Mouse (Mus musculus) cerebellum, postnatal 4 days (tissue): ENCODE results near the gene Gtf2h5.

Source experiments
- DNase-seq, 2 experiments: peaks; one replicate each; pipeline ENCODE4 v3.0.0; 2022; ENCODE audit warnings: low spot score in 2 of 2, mixed read lengths in 1 of 2

Gene Gtf2h5

DNA sequence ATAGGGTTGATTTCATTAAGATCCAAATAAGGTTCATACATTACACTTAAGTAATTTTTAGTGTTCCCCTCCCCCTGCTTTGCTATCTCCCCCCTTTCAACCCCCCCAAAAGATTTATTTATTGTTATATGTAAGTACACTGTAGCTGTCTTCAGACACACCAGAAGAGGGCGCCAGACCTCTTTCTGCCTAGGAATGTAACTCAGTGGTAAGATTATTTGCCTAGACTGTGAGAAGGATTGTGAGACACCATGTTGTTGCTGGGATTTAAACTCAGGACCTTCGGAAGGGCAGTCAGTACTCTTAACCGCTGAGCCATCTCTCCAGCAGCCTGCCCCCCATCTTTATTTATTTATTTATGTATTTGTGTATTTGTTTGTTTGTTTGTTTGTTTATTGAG, 31.4 kb downstream of the Gtf2h5 start:
- no peak for DNase-seq

- no peak for DNase-seq
These were observed 34.1 kb downstream of the Gtf2h5 start for GRCm38 (mm10) chr17:6113653-6114052.

- no peak for DNase-seq
These were observed 35.5 kb downstream of the Gtf2h5 start for GRCm38 (mm10) chr17:6115085-6115484.

DNA sequence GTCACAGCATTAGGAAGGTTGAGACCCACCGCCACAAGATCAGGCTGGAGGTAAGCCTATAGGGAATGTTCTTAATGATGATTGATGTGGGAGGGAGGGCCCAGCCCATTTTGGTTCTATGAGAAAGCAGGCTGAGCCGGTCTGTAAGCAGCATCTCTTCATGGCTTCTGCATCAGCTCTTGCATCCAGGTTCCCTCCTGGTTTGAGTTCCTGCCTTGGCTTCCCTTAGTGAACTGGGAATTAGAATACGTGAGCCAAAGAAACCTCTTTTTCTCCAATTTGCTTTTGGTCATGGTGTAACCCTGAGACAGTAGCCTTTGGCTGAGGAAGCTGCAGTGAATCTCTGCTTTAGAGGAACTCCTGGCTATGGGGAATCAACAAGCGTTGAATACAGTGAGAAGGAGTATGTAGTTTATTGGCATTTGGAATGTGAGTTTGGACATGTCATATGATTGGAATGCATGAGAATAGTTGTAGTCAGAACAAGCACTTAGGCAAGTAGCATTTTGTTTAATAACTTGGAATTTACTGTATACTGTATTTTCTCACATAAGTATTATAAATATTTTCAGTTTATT, 37.7 kb downstream of the Gtf2h5 start:
- DNase-seq = no peak

DNA sequence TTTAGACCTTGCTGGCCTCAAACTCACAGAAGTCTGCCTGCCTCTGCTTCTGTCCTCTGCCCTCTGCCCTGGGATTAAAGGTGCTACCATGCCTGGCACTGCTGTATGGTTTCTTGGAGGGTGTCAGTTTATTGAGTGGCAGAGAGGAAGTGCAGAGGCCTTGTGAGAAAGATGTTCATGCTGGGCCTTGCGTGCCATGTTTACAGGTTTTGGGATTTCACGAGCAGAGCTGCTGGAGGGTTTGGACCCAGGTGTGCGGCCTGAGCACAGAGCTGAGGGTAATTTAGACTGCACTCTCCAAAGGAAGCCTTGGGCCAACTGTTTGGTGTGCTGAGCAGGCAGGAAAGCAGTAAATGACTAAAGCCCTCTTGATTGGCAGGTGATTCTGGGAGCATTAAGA, 38.3 kb downstream of the Gtf2h5 start:
- DNase-seq = no peak

- no peak for DNase-seq
These were observed 39.3 kb downstream of the Gtf2h5 start for GRCm38 (mm10) chr17:6118861-6119260.

DNA sequence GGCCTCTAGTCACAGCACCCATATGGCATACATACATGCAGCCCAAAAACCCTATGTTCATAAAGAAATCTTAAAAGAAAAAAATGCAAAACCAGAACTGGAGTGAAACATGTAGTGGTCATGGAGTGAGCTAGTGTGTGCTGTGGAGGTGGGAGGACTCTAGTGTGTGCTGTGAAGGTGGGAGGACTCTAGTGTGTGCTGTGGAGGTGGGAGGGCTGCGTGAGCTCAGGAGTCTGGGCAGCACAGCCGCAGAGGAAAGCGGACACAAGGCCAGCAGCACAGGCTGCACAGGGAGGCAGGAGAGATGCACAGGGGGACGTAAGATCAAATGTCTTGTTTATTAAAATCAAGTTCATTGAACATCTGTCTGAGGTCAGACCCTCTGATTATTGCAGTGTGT, 44.2 kb downstream of the Gtf2h5 start:
- no peak for DNase-seq

DNA sequence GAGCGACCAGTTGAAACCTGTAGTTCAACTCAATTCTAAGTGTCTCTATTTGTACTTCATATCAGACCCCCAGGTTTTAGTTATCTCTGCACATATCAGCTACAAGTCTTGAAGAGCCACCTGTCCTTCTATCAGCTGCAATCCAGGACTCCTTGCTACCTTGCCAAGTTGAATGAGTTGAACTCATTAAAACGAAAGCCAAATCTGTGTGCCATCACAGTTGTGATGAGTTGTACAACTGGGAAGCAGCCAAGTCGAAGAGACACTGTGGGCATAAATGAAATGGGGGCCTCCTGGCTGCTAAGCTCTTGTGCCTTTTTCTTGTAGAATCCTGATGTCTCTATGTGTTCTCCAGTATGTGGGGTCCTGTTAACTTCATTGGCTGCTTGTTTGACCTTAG, 45.9 kb downstream of the Gtf2h5 start:
- DNase-seq = no peak

GRCm38 (mm10) chr17:6128039-6128438, 48.5 kb downstream of the Gtf2h5 start:
- DNase-seq = no peak

GRCm38 (mm10) chr17:6129361-6129760, 49.8 kb downstream of the Gtf2h5 start:
- DNase-seq = peak in 1 of 2 experiments; percentile 69

DNA sequence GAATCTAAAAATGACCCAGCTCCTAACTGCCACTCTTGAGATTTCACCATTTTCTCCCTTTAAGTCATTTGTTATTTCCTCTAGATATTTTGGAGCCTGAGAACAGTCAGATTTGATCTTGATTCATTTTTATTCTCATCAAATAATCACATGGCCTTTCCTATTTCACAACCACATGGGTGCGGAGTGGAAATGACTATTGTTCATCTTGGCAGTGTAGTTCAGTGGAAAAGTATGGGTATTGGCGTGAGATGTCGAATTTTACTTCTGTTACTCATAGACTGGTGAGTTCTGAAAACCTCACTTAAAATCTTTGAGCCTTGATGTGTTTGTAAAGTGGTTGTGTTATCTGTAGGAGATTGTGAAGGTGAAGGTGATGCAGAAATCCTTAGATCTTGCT, 51.5 kb downstream of the Gtf2h5 start:
- no peak for DNase-seq
